Mouse (Mus musculus) olfactory bulb, adult 2 months (tissue): ENCODE measurements at regions not wholly inside any gene's neighbourhood (a gene's known extent, or its start where the extent isn't known, plus 50 kb on each side); places are given as distances from the start of the nearest gene placed in this dataset.

Source experiments
- CTCF ChIP-seq: fragments of 200-500 bp; IDR thresholded peaks from 2 replicates; pipeline ENCODE4 v1.5.1; 2012; ENCODE audit warnings: low read depth, mild to moderate bottlenecking, low read length, moderate library complexity; ENCODE audit not compliant: insufficient read depth
- POLR2A ChIP-seq: fragments of 200-500 bp; IDR thresholded peaks from 2 replicates; pipeline ENCODE4 v1.6.1; 2012; ENCODE audit warnings: mild to moderate bottlenecking, low read depth, low read length, moderate library complexity; ENCODE audit not compliant: insufficient read depth

DNA sequence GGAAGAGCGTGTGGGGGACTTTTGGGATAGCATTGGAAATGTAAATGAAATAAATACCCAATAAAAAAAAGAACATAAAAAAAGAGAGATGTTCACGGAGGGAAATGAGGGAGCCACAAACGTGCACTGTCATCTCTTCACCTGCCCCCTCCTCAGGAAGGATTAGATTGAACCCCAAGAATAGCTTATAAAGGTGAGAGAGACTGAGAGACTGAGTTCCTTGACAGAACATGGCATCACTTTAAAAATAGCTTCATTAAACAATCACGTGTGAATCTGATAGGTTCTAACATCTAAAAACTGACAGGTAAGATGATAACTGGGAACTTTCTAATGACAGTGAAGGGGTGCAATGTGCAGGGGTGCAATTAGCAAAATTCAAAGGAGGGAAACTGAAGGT is 105.2 kb downstream of the Csl start:
- TF ChIP-seq CTCF (no peak), POLR2A (no peak)
